Mouse (Mus musculus): ENCODE measurements around the gene Dip2c. TPM values are rescaled to one million over a fixed set of nuclear protein-coding genes. Genes with fewer than 3 reads are reported as not detected.

The Dip2c gene
- total and polyA plus RNA-seq, 3 experiments, result not detected

- no peak overlapping the region for H3K27ac ChIP-seq (ENCODE audit: control insufficient read depth, low read depth, low read length)
- no peak for DNase-seq (ENCODE audit: low read depth, low spot score)
- TF ChIP-seq ZC3H11A (IDR thresholded peaks at IDR 0.05; ENCODE audit: low read depth, low read length) (no peak), POLR2AphosphoS2 (IDR thresholded peaks at IDR 0.05; ENCODE audit: low read length) (no peak), CHD1 (IDR thresholded peaks at IDR 0.05; ENCODE audit: low read depth, low read length) (no peak), SMC3 (IDR thresholded peaks at IDR 0.05; ENCODE audit: low read depth, low read length) (no peak), ETS1 (IDR thresholded peaks at IDR 0.05; ENCODE audit: low read depth, low read length) (no peak), ZMIZ1 (IDR thresholded peaks at IDR 0.05; ENCODE audit: low read depth, low read length) (no peak), MAFK (IDR thresholded peaks at IDR 0.05; ENCODE audit: borderline replicate concordance, low read depth, low read length) (no peak), TBP (IDR thresholded peaks at IDR 0.05; ENCODE audit: low read depth, low read length) (no peak), USF2 (IDR thresholded peaks at IDR 0.05; ENCODE audit: borderline replicate concordance in 1 of 2, insufficient read depth in 1 of 2, low read depth in 1 of 2, low read length in 2 of 2) (no peak), MXI1 (IDR thresholded peaks at IDR 0.05; ENCODE audit: low read depth, low read length) (no peak), KAT2A (conservative IDR thresholded peaks at IDR 0.05; ENCODE audit: low read depth, low read length) (no peak), RAD21 (IDR thresholded peaks at IDR 0.05; ENCODE audit: low read depth, low read length) (no peak), MAZ (IDR thresholded peaks at IDR 0.05; ENCODE audit: low read depth, low read length) (no peak), MAX (IDR thresholded peaks at IDR 0.05; ENCODE audit: low read length) (no peak), NELFE (IDR thresholded peaks at IDR 0.05; ENCODE audit: low read depth, low read length) (no peak), POLR2AphosphoS5 (IDR thresholded peaks at IDR 0.05; ENCODE audit: borderline replicate concordance, low read depth, low read length) (no peak), JUND (IDR thresholded peaks at IDR 0.05; ENCODE audit: low read depth, low read length) (no peak)
- no peaks in the 10 kb centered on the region for H3K4me1 ChIP-seq (ENCODE audit: control insufficient read depth in 1 of 2, insufficient read depth in 2 of 2, low read length in 2 of 2)
- no peak overlapping the region for H3K4me3 ChIP-seq (ENCODE audit: control insufficient read depth in 1 of 2, insufficient read depth in 1 of 2, low read depth in 2 of 2, low read length in 2 of 2)
- no peak overlapping the region for H3K9ac ChIP-seq (ENCODE audit: control insufficient read depth, low read depth, low read length, poor library complexity, severe bottlenecking)
- H3K27me3 ChIP-seq (ENCODE audit: control insufficient read depth in 1 of 2, insufficient read depth in 2 of 2, low read length in 2 of 2), result no peaks in the 10 kb centered on the region
- H3K9me3 ChIP-seq (replicated peaks; ENCODE audit: insufficient read depth, low read length), result no peaks in the 10 kb centered on the region
- peaks cover 0 to 2% of the 10 kb centered on the region in 2 experiments; a peak in 1 of 4 replicates for H3K36me3 ChIP-seq (ENCODE audit: control insufficient read depth in 1 of 2, insufficient read depth in 2 of 2, low read length in 2 of 2)
- no peaks in the 10 kb centered on the region for H3K79me2 ChIP-seq (ENCODE audit: control insufficient read depth, insufficient read depth, low read length, poor library complexity)
Measured at GRCm38 (mm10) chr13:9694651-9695050, 418.3 kb downstream of the Dip2c start.

- Histone ChIP-seq H3K79me2 (ENCODE audit: control insufficient read depth, insufficient read depth, low read length, poor library complexity) (no peaks in the 10 kb centered on the region), H3K36me3 (ENCODE audit: control insufficient read depth in 1 of 2, insufficient read depth in 2 of 2, low read length in 2 of 2) (peaks cover 0 to 2% of the 10 kb centered on the region in 2 experiments; a peak in 1 of 4 replicates), H3K27ac (ENCODE audit: control insufficient read depth, low read depth, low read length) (no peak overlapping the region), H3K9ac (ENCODE audit: control insufficient read depth, low read depth, low read length, poor library complexity, severe bottlenecking) (no peak overlapping the region), H3K4me1 (ENCODE audit: control insufficient read depth in 1 of 2, insufficient read depth in 2 of 2, low read length in 2 of 2) (no peaks in the 10 kb centered on the region), H3K4me3 (ENCODE audit: control insufficient read depth in 1 of 2, insufficient read depth in 1 of 2, low read depth in 2 of 2, low read length in 2 of 2) (no peak overlapping the region), H3K27me3 (ENCODE audit: control insufficient read depth in 1 of 2, insufficient read depth in 2 of 2, low read length in 2 of 2) (no peaks in the 10 kb centered on the region), H3K9me3 (replicated peaks; ENCODE audit: insufficient read depth, low read length) (no peaks in the 10 kb centered on the region)
- TF ChIP-seq ZKSCAN1 (IDR thresholded peaks at IDR 0.05; ENCODE audit: low read depth, low read length) (no peak), ZMIZ1 (IDR thresholded peaks at IDR 0.05; ENCODE audit: low read depth, low read length) (no peak), GATA1 (IDR thresholded peaks at IDR 0.05; ENCODE audit: low read depth, low read length) (no peak), USF1 (IDR thresholded peaks at IDR 0.05; ENCODE audit: low read depth, low read length) (no peak), RAD21 (IDR thresholded peaks at IDR 0.05; ENCODE audit: low read depth, low read length) (no peak), TCF12 (IDR thresholded peaks at IDR 0.05; ENCODE audit: low read depth, low read length) (no peak), HCFC1 (IDR thresholded peaks at IDR 0.05; ENCODE audit: low read depth, low read length) (no peak)
- no peak for DNase-seq (ENCODE audit: low read depth, low spot score)
Measured at GRCm38 (mm10) chr13:9695403-9695802, 419.1 kb downstream of the Dip2c start.
